Mouse (Mus musculus) mouse embryonic stem cell (cell line): ENCODE measurements around the gene Gm20671.
"Not testable (repeated sequence)": the region's sequence is repeated elsewhere in the genome, so short reads cannot be mapped to it uniquely, and the experiment has no call there.

Experiments
- in situ Hi-C, 2 experiments: fragments of 300-500 bp; cut with MboI; formaldehyde crosslinking; loops; 1 replicate in 1 of 2; 3 replicates in 1 of 2; pipeline ENCODE4 v1.14.3; 2019 to 2020; ENCODE audit warnings: low sequenced_read_pairs in 2 of 2, low pct_unique_long_range_greater_than_20kb in 1 of 2, mixed read lengths in 1 of 2; ENCODE audit not compliant: unreplicated experiment in 1 of 2

Gm20671 gene

GRCm38 (mm10) chr5:32820471-32820870, 6.4 kb downstream of the Gm20671 start:
- in situ Hi-C loops = no loop called here

- in situ Hi-C loops = no loop called here
Observed at GRCm38 (mm10) chr5:32815396-32815795, 11.5 kb downstream of the Gm20671 start.

GRCm38 (mm10) chr5:32786454-32786853, 40.5 kb downstream of the Gm20671 start:
- in situ Hi-C loops = not testable (repeated sequence)

GRCm38 (mm10) chr5:32785313-32785915, 41.5 kb downstream of the Gm20671 start, which contains the start of gene Pisd:
Pisd (minus strand) TSS chr5:32785646.
- in situ Hi-C loops = no loop called here

- in situ Hi-C loops = no loop called here
Observed at GRCm38 (mm10) chr5:32784726-32785125, 42.2 kb downstream of the Gm20671 start.

GRCm38 (mm10) chr5:32781596-32781995, 45.3 kb downstream of the Gm20671 start:
- in situ Hi-C loops = no loop called here

GRCm38 (mm10) chr5:32778168-32778567, 48.7 kb downstream of the Gm20671 start:
- in situ Hi-C loops = no loop called here

GRCm38 (mm10) chr5:32772361-32772760, 54.5 kb downstream of the Gm20671 start:
- in situ Hi-C loops = no loop called here

GRCm38 (mm10) chr5:32767636-32768373, 59.1 kb downstream of the Gm20671 start:
- in situ Hi-C loops = no loop called here

- in situ Hi-C loops = no loop called here
Observed at GRCm38 (mm10) chr5:32767004-32767403, 59.9 kb downstream of the Gm20671 start.

- in situ Hi-C loops = no loop called here
Observed at GRCm38 (mm10) chr5:32761566-32762140, 65.3 kb downstream of the Gm20671 start.

- in situ Hi-C loops = no loop called here
Observed at GRCm38 (mm10) chr5:32760787-32761186, 66.1 kb downstream of the Gm20671 start.

GRCm38 (mm10) chr5:32760352-32760751, 66.6 kb downstream of the Gm20671 start:
- in situ Hi-C loops = not testable (repeated sequence)

- in situ Hi-C loops = no loop called here
Observed at GRCm38 (mm10) chr5:32759662-32760061, 67.2 kb downstream of the Gm20671 start.

GRCm38 (mm10) chr5:32756141-32756540, 70.8 kb downstream of the Gm20671 start:
- in situ Hi-C loops = no loop called here

GRCm38 (mm10) chr5:32751736-32752135, 75.2 kb downstream of the Gm20671 start:
- in situ Hi-C loops = no loop called here

GRCm38 (mm10) chr5:32748936-32749335, 78.0 kb downstream of the Gm20671 start:
- in situ Hi-C loops = no loop called here

- in situ Hi-C loops = no loop called here
Observed at GRCm38 (mm10) chr5:32747650-32748375, 79.1 kb downstream of the Gm20671 start.
